Mouse (Mus musculus) urinary bladder, postnatal 14 days (tissue): Measurements from ENCODE around the gene Smpd2.
A peak's percentile ranks its signal among the peaks of the same experiment; 100 is the strongest.

Experiments used
- DNase-seq: peaks from one replicate; pipeline ENCODE4 v3.0.0; 2021; ENCODE audit warnings: low spot score

Gene Smpd2

GRCm38 (mm10) chr10:41451656-41452055, 38.5 kb downstream of the Smpd2 start:
- no peak for DNase-seq

- no peak for DNase-seq
These were observed 39.2 kb downstream of the Smpd2 start for GRCm38 (mm10) chr10:41450780-41451522.

GRCm38 (mm10) chr10:41450137-41450670, 40.0 kb downstream of the Smpd2 start, which contains the start of gene Zbtb24:
Zbtb24 (plus strand) TSS chr10:41450383.
- DNase-seq: peak; percentile 95

- peak; percentile 26 for DNase-seq
These were observed 40.5 kb downstream of the Smpd2 start for GRCm38 (mm10) chr10:41449684-41450083.

GRCm38 (mm10) chr10:41448216-41448615, 42.0 kb downstream of the Smpd2 start:
- no peak for DNase-seq
